Mouse (Mus musculus): ENCODE measurements around the gene Umodl1.

Gene Umodl1

DNA sequence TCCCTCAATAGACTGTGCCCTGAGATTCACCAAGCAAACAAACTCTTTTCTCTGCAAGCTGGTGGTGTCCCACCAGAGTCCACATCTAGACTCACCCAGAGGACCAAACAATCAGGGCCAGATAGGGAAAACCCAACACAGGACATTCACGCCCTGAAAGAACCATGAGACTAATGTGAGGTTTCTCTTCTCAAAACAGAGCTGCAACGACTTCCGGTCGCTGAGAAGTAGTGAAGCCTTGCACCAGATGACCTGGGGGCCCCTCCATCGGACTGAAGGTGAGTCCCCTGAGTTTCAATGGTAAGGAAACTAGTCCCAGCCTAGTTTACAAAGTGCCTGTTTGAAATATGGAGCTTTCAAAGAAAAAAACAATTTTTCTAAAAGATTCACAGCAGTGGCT is 48.2 kb downstream of the Umodl1 start:
- no peak for DNase-seq

DNA sequence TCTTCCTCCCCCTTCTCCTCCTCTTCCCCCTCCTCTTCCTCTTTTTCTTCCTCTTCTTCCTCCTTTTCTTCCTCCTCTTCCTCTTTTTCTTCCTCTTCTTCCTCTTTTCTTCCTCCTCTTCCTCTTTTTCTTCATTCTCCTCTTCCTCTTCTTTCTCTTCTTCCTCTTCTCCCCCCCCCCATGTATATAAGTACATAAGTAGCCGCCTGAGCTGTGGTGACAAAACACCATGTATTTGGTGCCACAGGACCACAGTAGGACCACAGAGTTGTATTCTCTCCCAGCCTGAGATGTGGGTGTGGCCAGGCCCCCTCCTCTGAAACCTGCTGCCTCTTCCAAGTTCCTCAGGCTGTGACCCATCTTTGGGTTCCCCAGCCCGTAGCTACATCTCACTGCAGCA is 50.8 kb downstream of the Umodl1 start:
- no peak for DNase-seq

DNA sequence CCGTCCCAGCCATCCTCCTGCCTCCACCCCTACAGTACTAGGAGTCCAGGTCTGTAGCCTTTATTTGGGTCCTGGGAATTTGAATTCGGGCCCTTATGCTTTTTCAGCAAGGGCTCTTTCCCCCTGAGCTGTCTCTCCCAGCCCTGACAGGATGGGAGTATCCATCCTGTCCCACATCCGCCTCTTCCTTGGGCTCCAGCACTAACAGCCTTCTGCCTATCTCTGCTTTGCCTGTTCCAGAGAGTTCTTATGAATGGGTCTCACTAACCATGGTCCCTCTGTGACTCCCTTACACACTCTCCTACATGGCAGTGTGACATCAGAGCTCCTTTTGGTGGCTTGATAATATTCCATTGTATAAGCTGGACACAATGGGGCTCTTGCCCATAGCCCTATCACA is 52.9 kb downstream of the Umodl1 start:
- no peak for DNase-seq

DNA sequence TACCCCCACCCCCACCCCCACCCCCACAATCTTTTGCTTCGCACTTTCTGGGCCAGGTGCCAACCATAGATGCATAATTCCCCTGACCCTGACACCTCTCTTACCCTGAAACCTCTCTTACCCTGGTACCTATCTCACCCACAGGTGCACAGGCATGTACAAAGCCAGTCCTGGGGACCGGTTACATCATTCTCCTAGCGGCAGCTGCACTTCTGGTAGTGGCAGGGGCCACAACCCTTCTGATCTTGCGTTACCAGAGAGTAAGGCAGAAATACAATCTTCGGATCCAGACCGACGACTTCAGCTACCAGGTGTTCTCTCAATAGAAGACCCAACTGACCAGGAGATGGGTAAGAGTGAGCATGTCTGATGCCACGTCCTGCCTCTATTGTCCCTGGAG is 54.0 kb downstream of the Umodl1 start:
- no peak for DNase-seq

DNA sequence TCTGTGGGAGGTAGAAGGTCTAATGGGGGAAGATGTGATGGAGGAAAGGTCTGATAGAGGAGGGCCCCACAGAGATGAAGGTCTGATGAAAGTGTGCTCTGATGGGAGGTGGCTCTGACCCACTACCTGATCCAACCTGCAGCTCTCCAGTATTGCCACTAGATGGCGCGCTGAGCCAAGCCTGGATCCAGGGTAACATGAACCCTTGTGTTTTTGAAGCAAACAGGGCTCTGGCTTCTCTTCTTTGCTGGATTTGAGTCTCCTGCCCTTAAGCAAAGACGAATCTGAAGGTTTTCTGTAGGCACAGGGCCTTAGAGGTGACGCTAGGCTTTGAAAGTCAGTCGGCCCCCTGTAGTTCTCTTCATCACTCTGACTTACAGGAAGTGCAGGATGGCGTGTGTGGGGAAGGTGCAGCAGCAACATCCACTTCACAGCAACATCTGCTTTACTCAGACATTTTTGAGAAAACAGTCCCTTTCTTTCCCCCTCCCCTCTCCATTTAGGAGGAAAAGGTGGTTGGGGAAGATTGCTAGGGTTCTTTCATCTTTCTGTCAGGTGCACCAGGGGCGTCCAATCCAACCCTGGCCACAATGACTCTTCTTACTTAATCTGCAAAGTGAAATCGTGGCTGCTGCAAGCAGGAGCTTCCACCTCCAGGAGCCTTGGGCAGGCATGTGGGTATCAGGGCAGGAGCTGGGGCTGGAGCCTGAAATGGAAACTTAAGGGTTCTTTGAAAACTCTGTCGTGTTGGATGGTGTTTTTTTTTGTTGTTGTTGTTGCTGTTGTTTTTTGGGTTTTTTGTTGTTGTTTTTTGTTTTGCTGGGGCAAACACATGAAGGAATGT is 57.3 kb downstream of the Umodl1 start:
- no peak for DNase-seq

DNA sequence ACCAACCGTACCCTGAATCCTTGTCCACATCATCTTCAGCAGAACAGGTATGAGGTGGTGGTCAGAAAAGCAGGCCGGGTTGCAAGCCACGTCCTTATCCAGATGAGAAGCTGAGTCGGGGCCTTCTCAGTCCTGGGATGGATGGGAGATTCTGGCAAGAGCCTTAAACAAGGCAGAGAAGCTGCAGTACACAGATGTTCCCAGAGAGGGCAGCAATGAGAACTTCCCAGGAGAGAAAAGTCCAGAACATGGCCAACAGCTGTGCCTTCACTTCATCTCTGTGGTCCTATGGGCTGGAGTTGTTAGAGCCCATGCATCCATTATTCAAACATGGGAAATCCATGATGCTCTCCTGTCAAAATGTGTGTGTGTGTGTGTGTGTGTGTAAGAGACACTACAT is 63.8 kb downstream of the Umodl1 start:
- DNase-seq: peak; percentile 13

DNA sequence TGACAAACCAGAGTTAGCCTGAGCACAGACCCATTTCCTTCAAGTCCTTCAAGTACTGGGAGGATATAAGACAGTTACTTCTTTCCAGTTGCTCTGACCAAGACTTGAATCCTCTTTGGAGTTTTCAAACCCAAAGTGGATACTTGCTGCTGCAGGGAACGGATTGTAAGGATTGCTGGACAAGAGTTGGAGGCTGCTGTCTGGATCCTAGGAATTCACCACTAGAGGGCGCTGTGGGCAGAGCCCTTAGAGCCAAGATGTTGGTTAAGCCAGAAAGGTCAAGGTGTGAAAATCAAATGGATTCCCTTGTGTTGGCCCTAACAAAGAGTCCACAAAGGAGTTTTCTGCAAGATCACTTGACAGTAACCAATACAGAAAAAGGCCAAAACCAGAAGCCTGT is 65.1 kb downstream of the Umodl1 start:
- peak; percentile 22 for DNase-seq

DNA sequence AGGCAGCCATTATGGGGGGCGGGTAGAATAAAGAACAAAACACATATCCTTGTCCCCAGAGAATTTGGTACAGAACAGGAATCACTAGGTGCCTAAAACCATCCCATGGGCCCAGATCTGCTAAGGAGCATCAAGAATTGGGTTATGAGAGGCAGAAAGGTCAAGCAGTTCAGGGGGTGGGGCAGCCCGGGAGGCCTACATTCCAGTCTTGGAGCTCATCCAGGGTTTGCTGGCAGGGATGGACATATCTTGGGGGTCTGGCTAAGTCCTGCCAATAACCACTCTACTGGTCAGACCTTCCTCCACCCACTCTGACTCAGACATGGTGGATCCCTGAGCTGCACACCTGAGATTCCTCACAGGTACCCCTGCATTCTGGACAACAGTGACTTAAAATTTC is 65.6 kb downstream of the Umodl1 start:
- no peak for DNase-seq

DNA sequence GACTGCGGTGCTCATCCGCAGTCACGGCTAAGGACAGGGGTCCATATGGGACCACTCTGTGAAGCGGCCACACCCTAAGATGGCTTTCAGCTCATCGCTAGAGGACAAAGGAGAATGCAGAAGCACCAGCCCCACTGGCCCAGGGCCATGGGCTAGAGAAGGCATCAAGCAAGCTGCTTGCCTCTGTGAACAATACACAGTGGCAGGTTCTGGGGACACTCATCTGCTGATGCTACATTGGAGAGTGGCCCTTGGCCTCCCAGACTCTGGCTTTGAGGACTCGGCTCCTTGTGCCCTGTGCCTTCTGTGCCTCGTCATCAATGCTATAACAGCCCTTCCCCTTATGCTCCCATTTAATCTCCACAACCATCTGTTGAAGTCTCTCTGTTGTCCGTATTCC is 66.8 kb downstream of the Umodl1 start:
- DNase-seq: no peak

DNA sequence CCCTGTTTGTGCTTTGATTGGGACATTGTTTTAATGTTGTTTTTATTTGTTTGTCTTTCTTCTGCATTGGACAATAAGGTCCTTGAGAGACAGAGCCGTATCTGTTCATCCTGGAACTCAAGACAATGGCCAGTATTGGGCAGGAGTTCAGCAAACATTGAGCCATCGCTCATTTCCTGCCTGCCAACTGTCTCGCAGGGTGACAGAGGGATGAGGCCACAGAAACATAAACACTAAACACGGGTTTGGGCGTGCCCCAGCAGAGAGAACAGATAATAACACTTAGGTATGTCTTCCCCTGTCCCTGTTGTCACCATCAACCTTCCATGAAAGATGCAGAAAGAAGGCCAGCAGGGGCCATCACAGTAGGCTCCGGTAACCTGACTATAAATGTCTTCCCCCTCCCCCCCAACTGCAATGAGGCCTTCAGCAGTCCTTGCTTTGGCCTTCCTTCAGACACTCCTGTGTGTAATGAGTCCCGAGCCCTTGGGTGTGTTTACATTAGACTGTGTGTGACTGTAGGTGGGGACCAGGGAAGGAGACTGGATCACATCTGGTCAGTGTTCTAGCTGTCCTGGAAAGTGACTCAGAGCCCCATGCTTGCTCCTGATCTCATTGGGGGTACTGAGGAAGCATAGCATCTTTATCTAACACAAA is 69.8 kb downstream of the Umodl1 start:
- no peak for DNase-seq

DNA sequence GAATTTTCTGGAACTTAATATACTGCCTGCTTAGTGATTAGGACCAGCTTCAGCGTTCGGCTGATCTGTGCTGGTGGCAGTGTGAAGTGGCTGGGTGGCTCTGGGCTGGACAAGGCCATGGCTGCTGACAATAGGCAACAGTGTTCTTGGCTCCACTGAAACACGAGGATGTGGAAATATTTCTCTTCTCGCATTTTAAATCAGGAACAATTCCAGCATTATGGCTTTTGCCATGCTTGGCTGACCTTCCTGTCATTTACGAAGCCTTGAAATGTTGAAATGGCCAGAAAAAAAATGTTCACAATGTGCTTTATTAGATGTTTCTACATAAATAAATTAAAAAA is 70.3 kb downstream of the Umodl1 start:
- no peak for DNase-seq

DNA sequence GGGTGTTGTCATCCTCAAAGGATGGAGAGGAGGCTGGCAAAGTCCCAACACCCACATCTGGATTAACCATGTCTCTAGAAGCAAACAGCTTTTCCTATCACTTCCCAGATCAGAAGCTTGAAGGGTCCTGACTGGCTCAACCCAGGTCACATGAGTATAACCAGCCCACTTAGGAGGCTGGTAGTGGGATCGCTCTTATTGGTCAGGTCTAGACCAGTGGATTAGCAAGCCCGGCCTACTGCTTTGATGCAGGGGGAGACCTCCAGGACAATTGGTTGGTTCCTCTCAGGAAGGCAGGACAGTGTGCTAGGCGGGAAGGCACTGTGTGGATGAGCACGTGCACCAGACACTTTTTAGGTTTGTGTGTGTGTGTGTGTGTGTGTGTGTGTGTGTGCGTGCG is 72.5 kb downstream of the Umodl1 start:
- DNase-seq: no peak

DNA sequence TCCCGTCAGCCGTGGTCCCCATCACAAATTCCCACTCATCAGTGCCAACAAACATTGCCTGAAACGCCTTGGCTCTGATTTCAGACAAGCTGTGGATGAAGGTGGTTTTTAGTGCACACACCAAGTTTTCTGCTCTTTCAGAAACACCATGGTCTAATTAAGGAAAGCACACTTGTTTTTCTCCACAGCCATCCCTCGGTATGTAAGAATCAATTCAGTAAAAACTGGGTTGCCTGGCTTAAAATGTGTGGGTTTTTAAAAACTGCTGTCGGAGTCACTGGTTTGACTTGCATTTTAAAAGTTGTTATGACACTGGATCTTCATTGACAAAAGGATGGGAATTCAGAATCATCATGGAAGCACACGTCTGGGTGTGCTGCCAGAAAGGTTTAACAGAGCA is 73.3 kb downstream of the Umodl1 start:
- no peak for DNase-seq

DNA sequence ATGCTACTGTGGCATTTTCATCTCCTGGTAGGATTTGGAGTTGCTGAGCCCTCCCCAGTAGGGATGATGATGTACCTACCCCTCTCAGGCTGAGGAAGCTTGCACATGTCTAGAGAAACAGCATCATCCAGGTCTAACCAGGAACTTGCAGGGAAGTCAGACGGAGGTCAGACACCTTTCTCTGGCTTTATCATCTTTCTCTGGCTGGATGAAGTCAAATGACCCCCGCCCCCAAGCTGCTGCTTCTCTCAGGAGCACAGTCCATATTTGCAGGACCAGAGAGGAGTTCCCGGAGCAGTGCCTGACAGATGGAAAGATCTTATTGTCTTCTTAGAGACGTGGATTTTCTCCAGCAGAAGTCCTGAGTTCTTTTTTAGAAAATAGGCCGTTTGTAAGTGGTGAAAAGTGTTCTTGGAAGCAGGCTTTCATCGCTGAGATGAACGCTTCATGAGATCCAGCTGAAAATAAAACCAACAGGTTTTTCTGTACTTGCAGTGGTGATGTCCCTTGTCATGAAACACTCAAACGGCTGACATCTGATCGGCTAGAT is 74.5 kb downstream of the Umodl1 start:
- DNase-seq: no peak

DNA sequence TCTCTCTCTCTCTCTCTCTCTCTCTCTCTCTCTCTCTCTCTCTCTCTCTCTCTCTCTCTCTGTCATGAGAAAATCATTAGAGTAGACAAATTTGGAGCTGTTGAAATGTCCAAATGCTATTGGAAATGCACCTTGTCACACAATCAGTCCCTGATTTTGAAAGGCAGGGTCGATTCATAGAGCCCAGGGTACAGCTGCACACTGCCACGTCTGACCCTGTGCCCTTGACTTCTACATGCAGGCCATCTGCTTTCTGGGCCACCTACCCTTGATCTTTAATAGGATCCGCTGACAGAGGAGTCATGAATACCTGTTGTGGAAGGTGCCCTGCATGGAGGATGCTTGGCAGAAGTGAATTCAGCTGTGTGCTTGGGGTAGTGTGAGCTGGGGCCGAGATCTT is 75.0 kb downstream of the Umodl1 start:
- no peak for DNase-seq

DNA sequence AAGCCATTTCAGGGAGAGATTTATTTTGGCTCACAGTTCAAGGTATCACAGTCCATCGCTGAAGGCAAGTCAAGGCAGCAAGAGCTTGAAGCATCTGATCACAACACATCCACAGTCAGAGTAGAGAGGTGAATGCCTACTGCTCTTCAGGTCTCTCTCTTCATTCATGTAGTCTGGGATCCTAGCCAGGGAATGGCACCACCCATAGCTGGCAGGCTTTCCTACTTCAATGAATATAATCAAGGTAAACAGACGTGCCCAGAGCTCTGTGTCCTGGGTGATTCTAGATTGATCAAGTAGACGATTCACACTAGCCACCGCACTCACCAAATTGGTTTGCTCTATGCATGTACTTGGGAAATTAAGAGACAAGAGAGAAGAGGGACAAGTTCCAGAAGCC is 77.9 kb downstream of the Umodl1 start:
- DNase-seq: no peak

DNA sequence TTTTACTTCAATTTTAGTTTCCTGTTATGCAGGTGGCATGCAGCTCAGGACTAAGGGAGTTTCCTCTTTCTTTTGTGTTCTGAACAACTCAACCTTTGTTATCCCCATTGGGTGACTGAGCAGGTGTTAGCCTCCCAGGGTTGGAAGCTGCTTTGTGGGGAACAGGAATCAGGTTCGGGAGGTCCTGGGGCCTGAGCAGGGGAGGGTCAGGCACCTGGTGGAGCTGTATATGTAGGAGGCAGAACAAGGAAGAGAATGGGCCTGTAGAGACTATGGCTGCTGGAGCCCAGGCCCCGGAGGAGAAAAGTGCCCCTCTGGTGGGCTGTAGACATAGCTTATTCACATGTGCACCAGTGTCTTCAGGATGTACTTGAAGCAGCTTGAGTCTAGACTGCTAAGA is 78.8 kb downstream of the Umodl1 start:
- DNase-seq: no peak

DNA sequence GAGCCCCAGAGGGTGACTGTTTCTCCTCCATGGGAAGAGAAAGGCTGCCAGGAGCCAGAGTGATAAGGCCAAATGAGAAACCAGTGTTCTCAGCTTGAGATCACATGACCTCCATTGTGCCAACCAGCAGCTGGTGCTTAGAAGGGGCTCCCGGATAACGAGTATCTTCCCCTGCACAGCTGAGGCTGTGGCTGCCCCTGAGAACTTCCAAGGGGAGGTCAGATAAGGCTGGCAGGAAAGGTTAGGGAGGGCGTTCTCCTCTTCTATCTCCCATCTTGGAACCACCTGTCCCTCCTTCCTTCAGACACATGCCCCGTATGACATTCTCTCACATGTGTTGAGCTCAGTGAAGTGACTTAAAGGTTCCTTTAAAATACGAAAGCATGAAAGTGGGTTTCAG is 79.7 kb downstream of the Umodl1 start:
- no peak for DNase-seq

DNA sequence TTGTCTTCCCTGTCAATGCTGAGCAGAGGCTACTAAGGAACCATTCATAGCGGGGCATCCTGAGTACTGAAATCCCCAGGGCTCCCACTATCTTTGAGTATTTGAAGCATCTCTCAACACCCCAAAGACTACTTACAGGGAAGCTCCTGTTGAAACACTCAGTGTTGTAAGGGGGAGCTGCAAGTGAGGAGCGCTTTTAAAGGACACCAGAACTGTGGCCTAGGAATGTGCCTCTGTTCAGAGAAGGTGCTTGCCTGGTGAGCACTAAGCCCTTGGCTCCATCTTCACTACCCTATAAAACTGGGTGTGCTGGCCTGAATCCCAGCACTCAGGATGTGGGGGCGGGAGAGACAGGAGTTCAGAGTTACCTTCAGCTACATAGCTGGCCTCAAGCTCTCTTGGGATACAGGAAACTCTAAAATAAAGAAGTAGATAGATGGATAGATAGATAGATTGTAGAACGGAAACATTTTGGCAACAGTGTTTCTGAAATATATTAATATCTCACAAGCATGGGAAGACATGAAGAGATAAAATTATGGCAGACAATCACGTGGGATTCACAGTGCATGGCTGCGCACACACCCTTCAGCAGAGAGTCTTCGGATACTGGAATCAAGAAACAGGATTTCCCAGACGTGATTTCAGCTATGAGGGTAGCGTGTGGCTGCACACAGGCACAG is 80.4 kb downstream of the Umodl1 start:
- no peak for DNase-seq

DNA sequence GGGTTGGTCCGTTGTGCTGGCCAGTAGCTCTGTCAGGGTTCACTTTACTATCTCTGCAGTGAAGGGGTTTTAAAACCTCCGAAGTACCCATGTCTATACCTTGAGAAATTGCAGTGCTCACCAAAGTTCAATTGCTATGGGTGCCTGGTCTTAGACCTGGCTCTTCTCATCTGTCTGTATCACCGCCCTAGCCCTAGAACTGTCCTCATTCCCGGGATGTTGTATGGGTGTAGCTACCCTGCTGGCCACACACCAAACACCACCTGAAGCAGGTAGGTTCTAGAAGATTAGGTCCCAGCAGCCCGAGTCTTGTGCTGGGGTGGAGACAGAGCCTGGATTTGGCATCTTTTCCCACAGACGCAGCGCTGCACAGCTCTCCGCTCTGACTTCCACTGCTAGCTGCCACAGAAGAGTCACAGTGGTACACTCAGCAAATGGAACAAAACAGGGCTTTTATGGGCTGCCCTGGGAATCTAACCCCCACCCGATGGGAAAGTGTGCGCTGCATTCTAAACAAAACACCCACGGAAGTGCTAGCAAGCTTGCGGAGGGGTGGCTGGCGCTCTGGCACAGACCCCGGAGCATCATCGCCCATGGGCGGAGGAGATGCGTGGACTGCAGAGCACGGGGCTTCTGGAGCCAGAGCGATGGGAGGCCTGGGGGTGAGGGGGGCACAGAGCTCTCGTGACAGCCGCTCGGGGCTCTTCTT is 81.9 kb downstream of the Umodl1 start:
- DNase-seq: no peak

DNA sequence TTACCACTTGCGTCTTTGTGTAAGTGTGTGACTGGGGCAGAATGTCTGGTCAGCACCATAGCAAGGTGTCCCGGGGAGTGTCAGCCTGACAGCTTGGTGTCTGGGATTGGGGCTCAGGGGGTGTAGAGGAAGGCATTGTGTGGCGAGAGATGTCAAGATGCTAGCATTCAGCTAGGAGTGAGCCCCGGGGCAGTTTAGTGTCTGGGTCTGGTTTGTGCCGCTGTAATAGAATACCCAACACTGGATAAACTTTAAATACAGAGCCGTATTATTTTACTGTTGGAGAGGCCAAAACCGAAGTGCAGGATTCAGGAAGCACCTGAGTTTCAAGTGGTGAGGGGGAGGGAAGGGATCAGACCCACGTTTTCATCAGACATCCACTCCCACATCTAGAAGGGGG is 82.9 kb downstream of the Umodl1 start:
- DNase-seq: no peak

DNA sequence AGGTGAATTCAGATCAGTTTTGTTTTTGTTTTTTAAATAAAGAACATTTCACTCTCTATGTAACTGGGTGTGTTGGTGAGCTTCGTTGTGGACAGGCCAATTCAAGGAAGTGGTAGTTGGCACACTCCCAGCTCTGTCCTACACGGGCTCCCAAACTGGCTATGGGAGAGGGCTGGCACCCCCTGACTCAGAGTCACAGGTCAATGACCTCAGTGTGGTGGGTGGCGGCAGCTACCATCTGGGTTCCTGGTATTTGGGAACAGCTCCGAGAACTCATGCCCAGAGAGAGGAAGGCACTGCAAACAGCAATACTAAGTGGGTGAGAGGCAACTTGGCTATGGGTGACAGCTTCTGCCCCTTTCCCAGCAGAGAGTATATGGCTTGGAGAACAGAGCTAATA is 83.9 kb downstream of the Umodl1 start:
- peak; percentile 27 for DNase-seq

DNA sequence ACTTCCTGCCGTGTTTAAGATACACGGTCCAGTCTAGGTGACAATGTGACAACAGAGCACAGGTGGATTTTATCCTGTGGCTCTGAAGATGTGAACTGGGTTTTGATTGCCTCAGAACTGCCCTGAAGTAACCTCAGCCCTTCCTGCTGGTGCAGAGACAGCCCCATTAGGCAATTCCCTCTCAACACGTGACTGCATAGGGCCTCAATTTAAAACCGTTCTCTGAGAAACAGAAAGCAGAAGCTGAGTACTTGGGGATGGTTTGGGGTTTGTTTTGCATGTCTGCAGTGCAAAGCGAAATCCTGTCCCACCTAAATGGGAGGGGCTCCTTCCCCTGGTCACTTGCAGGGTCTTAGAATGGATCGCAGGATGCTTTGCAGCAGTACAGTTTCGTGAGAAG is 85.2 kb downstream of the Umodl1 start:
- DNase-seq: no peak

All from kidney, adult 11 months (tissue).